Mouse (Mus musculus): ENCODE data around the gene Osbpl2. TPM values are rescaled to one million over a fixed set of nuclear protein-coding genes. Genes with fewer than 3 reads are reported as not detected.
A peak's percentile ranks its signal among the peaks of the same experiment; 100 is the strongest.

Gene Osbpl2
- polyA plus RNA-seq, 1 experiment from 2014 or later = 46.4 TPM

DNA sequence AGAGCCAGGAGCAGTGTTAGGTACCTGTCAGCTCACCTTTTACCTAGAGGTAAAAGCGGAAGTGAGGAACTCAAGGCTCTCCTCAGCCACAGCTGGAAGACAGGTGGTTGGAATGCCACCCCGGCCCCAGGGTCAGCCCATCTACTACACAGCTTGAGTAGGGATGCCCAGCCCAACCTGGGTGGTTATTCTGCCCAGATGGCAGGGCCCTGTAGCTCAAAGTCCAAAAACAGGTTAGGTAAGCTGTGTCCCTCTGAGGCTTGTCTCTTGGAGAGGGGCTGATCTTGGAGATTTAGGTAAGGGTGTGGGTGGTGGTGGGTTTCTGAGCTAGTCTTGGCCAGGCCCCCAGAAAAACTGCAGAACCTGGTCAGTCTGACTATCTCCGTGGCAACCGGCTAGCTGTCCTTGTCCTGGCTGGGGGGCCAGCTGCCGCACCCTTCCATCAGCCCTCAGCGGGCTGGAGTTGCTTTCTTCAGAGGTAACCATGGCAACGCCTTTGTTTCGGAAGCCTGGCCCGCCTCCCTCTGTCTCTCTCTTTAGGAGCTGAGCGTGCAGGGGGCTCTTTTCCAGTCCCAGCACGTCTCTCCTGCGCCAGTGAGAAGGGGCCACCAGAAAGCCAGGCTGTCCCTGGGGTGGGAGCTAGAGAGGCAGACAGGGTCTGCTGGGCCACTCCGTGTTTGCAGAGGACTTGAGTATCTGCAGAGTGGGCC lies 1.5 kb upstream of the Osbpl2 start:
- TF ChIP-seq CTCF (IDR thresholded peaks at IDR 0.05; ENCODE audit: low read depth) = no peak
- TF ChIP-seq EP300 (optimal IDR thresholded peaks at IDR 0.05) = no peak
- DNase-seq (ENCODE audit: low spot score) = peak; percentile 42
- peak overlapping the region; percentile 81 for H3K27ac ChIP-seq (replicated peaks)

DNA sequence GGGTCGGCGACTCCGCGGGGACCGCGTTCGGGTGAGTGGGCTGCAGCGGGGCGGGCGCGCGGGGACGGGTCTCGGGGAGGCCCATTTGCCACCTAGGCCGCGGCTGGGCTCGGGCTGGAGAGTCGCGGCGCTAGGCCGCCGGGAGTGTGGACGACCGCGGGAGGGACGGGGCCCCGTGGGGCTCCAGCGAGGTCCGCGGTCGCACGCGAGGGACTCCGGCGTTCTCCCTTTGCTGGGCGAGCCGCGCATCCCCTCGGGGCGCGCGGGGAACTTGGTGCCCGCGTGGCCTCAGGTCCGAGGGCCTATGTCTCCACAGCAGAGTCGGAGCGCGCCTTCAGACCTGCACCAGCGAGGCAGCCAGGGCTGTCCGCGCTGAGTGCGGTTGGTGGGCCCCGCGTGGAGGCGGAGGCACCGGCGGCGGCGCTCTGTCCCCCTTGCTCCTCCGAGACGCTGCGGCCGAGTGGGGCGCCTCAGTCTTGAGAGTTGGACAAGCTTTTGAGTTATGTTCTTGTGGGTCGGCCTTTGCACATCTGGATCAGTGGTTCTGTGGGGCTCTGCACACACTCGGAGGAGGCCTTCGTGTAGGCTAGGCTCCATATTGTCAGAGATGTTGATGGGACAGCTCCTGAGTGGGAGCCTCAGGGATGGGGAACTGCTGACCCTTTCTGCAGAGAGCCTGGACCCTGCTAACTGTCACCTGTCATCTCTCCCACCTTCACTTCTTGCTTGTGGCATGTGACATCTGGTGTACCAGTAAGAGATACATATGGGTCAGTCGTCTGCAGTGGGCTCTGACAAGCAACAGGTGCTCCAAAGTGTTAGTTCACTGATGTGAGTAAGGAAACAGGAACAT lies 559 bp downstream of the Osbpl2 start:
- Histone ChIP-seq H3K4me2 (replicated peaks; ENCODE audit: low read depth) (peak overlapping the region; percentile 92), H3K27ac (replicated peaks) (peak overlapping the region; percentile 92), H3K27me3 (ENCODE audit: control insufficient read depth, insufficient read depth, low read length) (no peaks in the 10 kb centered on the region), H3K4me3 (ENCODE audit: low read depth, low read length) (peak overlapping the region; percentile 91), H3K9ac (ENCODE audit: low read length) (peak overlapping the region; percentile 94), H3K4me1 (replicated peaks; ENCODE audit: control insufficient read depth, insufficient read depth) (peaks cover 8% of the 10 kb centered on the region), H3K36me3 (ENCODE audit: control insufficient read depth, insufficient read depth, low read length) (no peaks in the 10 kb centered on the region; the same call in 1 of the 2 replicates), H3K9me3 (ENCODE audit: control insufficient read depth, low read length) (no peaks in the 10 kb centered on the region)
- DNase-seq (ENCODE audit: low spot score) (peak; percentile 63), ATAC-seq (ENCODE audit: low FRiP score, low TSS enrichment) (peak; percentile 6; the same call in 1 of the 2 replicates)
- WGBS = 1% methylated on average over 62 of the region's 68 CpGs
- TF ChIP-seq CTCF (IDR thresholded peaks at IDR 0.05; ENCODE audit: low read depth) (no peak), EP300 (optimal IDR thresholded peaks at IDR 0.05) (no peak)

More for the DNA sequence above, 1.5 kb upstream of the Osbpl2 start:
- Histone ChIP-seq H3K4me3 (ENCODE audit: low read depth, low read length) (no peak overlapping the region), H3K4me2 (replicated peaks; ENCODE audit: low read depth) (peak overlapping the region; percentile 3; the same call in 1 of the 2 replicates), H3K9me3 (ENCODE audit: control insufficient read depth, low read length) (no peaks in the 10 kb centered on the region), H3K36me3 (ENCODE audit: control insufficient read depth, insufficient read depth, low read length) (no peaks in the 10 kb centered on the region; the same call in 1 of the 2 replicates), H3K9ac (ENCODE audit: low read length) (peak overlapping the region; percentile 27; the same call in 1 of the 2 replicates), H3K4me1 (replicated peaks; ENCODE audit: control insufficient read depth, insufficient read depth) (peaks cover 8% of the 10 kb centered on the region), H3K27me3 (ENCODE audit: control insufficient read depth, insufficient read depth, low read length) (no peaks in the 10 kb centered on the region)
- no peak for ATAC-seq (ENCODE audit: low FRiP score, low TSS enrichment)
- 11% methylated on average over 13 of the region's 13 CpGs for WGBS

DNA sequence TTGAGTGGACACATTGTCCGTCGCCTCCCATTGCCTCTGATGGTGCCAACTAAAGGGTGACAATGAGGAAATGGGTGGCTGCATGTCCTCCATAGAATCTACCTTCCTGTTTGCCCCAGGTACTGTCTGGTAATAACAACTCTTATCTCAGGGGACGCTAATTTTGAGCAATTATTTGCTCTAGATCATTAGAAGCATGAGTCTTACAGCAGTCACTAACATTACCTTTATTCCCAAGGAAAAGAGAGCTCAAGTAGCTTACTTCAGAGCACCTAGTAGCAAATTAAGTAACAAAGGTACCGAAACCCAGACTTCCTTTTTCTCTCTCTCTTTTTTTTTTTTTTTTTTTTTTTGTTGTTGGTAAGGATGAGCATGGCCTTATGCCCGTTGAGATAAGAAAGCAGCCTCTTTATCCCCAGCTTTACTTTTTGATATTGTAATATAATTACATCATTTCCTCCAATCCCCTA lies 1.2 kb downstream of the Osbpl2 start:
- TF ChIP-seq CTCF (IDR thresholded peaks at IDR 0.05; ENCODE audit: low read depth) (no peak), EP300 (optimal IDR thresholded peaks at IDR 0.05) (no peak)

GRCm38 (mm10) chr2:180124192-180124591 lies 5.1 kb downstream of the Osbpl2 start:
- Histone ChIP-seq H3K4me2 (replicated peaks; ENCODE audit: low read depth) (no peak overlapping the region), H3K27ac (replicated peaks) (no peak overlapping the region), H3K27me3 (ENCODE audit: control insufficient read depth, insufficient read depth, low read length) (no peaks in the 10 kb centered on the region), H3K36me3 (ENCODE audit: control insufficient read depth, insufficient read depth, low read length) (no peaks in the 10 kb centered on the region), H3K9ac (ENCODE audit: low read length) (no peak overlapping the region), H3K4me3 (ENCODE audit: low read depth, low read length) (no peak overlapping the region), H3K4me1 (replicated peaks; ENCODE audit: control insufficient read depth, insufficient read depth) (no peaks in the 10 kb centered on the region), H3K9me3 (ENCODE audit: control insufficient read depth, low read length) (no peaks in the 10 kb centered on the region)
- DNase-seq (ENCODE audit: low spot score) (no peak), ATAC-seq (ENCODE audit: low FRiP score, low TSS enrichment) (no peak)
- WGBS = 92% methylated on average over 2 of the region's 2 CpGs
- peak; percentile 47 for TF ChIP-seq CTCF (IDR thresholded peaks at IDR 0.05; ENCODE audit: low read depth)
- no peak for TF ChIP-seq EP300 (optimal IDR thresholded peaks at IDR 0.05)

More for the DNA sequence above, 1.2 kb downstream of the Osbpl2 start:
- Histone ChIP-seq H3K4me3 (ENCODE audit: low read depth, low read length) (peak overlapping the region; percentile 91), H3K9me3 (ENCODE audit: control insufficient read depth, low read length) (no peaks in the 10 kb centered on the region), H3K27me3 (ENCODE audit: control insufficient read depth, insufficient read depth, low read length) (no peaks in the 10 kb centered on the region), H3K36me3 (ENCODE audit: control insufficient read depth, insufficient read depth, low read length) (no peaks in the 10 kb centered on the region; the same call in 1 of the 2 replicates), H3K4me1 (replicated peaks; ENCODE audit: control insufficient read depth, insufficient read depth) (peaks cover 8% of the 10 kb centered on the region), H3K27ac (replicated peaks) (peak overlapping the region; percentile 92; the same call in 1 of the 2 replicates), H3K4me2 (replicated peaks; ENCODE audit: low read depth) (peak overlapping the region; percentile 92), H3K9ac (ENCODE audit: low read length) (peak overlapping the region; percentile 94)
- no peak for ATAC-seq (ENCODE audit: low FRiP score, low TSS enrichment)
- WGBS = 49% methylated on average over 5 of the region's 5 CpGs
- no peak for DNase-seq (ENCODE audit: low spot score)

GRCm38 (mm10) chr2:180126195-180126594 lies 7.1 kb downstream of the Osbpl2 start:
- Histone ChIP-seq H3K27ac (replicated peaks) (peak overlapping the region; percentile 74), H3K4me1 (replicated peaks; ENCODE audit: control insufficient read depth, insufficient read depth) (no peaks in the 10 kb centered on the region), H3K9ac (ENCODE audit: low read length) (no peak overlapping the region; the same call in 1 of the 2 replicates), H3K4me2 (replicated peaks; ENCODE audit: low read depth) (no peak overlapping the region), H3K27me3 (ENCODE audit: control insufficient read depth, insufficient read depth, low read length) (no peaks in the 10 kb centered on the region), H3K9me3 (ENCODE audit: control insufficient read depth, low read length) (no peaks in the 10 kb centered on the region), H3K36me3 (ENCODE audit: control insufficient read depth, insufficient read depth, low read length) (no peaks in the 10 kb centered on the region), H3K4me3 (ENCODE audit: low read depth, low read length) (no peak overlapping the region)
- WGBS = 24% methylated on average over 4 of the region's 4 CpGs
- DNase-seq (ENCODE audit: low spot score) = no peak
- ATAC-seq (ENCODE audit: low FRiP score, low TSS enrichment) = peak; percentile 65
- TF ChIP-seq CTCF (IDR thresholded peaks at IDR 0.05; ENCODE audit: low read depth) (no peak), EP300 (optimal IDR thresholded peaks at IDR 0.05) (peak; percentile 16)

Measured in stomach, postnatal 0 days (tissue).